Mouse (Mus musculus) layer of hippocampus, adult 9-11 months (tissue): ENCODE results near the gene Sbds.
"Not testable (repeated sequence)": the region's sequence is repeated elsewhere in the genome, so short reads cannot be mapped to it uniquely, and the experiment has no call there.

Source experiments
- DNase-seq: peaks from one replicate; pipeline ENCODE4 v3.0.0; 2022

Gene Sbds

DNA sequence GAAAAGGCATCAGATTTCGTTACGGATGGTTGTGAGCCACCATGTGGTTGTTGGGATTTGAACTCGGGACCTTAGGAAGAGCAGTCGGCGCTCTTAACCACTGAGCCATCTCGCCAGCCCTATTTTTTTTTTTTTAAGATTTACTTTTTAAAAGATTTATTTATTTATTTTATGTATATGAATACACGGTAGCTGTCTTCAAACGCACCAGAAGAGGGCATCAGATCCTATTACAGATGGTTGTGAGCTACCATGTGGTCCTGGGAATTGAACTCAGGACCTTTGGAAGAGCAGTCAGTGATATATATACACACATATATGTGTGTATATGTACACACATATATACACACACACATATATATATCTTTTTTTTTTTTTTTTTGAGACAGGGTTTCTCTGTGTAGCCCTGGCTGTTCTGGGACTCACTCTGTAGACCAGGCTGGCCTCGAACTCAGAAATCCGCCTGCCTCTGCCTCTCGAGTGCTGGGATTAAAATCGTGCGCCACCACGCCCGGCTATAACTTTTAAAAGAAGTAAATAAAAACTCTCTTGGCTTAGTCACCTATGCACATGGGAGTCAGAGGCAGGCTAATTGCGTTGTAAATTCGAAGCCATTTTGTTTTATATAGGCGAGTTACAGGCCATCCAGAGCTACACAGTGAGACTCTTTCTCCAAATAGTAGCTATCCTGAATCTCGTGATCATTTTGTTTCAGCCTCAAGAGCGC is 632 bp upstream of the Sbds start:
- not testable (repeated sequence) for DNase-seq

DNA sequence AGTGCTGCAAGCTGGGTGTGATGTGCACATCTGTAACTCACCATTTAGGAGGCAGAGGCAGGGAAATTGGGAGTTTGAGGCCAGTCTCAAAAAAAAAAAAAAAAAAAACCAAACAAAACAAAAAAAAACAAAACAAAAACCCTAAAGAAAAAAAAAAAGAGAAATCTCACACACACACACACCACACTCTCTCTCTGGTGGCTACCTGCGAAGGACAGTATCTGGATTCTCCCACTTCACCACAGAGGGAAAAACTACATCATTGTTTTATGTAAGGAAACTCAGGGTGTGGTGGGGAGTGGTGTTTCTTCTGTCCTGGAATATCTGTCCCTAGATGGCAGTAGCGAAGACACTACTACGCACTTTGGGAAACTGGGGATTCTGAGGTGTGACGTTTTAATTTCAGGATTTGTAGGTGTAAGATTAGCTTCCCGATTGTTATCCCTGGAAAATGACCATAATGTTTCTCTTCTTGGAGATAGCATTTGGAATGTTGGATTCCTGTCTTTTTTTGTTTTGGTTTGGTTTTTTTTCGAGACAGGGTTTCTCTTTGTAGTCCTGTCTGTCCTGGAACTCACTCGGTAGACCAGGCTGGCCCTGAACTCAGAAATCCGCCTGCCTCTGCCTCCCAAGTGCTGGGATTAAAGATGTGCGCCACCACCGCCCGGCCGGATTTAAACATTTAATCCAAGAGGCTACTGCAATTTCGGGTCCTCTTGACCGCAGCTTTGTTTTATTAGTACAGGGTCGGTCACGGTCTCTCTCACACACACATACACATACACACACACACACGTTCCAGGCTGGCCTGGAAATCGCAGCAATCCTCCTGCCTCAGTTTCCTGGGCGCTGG is 940 bp downstream of the Sbds start:
- no peak for DNase-seq

DNA sequence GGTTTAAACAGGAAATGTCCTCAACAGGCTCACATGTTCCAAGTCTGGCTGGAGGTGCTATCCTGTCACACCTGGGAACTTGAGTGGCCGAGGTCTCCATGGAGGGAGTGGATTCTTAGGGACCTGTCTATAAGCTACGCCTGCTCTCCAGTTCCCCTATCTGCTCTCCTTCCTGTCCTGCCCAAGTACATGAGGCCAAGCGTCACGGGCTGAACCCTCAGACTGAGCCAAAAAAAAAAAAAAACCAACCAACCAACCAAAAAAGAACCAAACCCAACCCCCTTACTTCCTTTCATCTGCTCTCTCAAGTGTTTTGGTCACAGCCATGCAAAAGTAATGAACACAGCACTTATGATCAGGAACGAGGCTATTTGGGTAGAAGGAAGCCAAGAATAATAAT is 7.5 kb downstream of the Sbds start:
- DNase-seq, result no peak

DNA sequence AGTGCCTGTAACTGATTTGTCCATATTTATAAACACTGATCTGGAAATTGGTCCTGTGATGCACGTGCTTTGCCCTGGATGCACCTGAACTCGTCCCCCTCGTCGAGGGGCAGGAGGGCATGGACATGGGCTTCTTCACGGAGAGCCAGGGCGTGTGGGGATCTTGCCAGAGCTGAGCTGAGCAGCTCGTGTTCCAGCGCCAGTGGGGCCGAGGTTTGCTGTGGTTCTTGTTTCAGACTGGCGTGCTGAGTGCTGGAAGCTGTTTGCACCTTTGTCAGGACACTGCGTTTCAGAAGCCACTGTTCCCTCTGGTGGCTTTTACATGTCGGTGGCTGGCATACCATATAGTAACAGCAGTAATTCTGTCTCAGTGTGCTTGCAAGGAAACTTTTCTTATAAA is 13.9 kb downstream of the Sbds start:
- DNase-seq, result no peak

DNA sequence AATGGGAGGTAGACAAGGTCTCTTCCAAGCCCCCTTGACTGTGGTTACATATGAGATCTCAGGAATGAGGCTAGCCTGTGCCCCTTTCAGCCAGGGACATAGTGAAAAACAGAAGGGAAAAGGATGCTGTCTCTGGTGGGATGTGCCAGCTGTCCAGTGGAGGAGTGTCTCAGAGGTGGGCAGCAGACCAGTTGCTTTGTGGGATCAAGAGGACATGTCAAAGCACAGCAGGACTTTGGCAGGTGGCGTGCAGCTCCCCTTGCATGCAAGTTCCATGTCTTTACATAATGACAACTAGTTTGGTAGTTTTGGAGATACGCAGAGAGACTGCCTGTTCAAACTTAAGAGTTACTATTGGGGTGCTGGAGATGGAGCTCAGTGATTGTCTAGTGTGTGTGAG is 15.5 kb downstream of the Sbds start:
- no peak for DNase-seq

DNA sequence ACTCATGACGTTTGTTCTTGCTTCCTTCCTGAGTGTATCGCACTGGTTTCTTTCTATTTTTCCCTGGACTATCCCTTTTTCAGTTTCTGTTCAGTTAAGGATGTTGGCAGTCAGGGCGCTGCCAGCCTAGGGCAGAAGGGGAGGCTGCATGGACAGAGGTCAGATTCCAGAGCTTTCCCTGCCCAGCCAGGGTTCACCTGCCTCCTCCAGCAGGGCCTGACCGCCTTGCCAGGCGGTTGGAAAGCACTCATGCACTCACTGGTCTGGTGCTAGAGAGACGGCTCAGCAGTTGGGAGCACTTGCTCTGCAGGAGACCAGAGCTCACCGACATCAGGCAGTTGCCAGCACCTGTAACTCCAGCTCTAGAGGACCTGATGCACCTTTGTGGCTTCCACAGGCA is 16.1 kb downstream of the Sbds start:
- DNase-seq, result no peak

DNA sequence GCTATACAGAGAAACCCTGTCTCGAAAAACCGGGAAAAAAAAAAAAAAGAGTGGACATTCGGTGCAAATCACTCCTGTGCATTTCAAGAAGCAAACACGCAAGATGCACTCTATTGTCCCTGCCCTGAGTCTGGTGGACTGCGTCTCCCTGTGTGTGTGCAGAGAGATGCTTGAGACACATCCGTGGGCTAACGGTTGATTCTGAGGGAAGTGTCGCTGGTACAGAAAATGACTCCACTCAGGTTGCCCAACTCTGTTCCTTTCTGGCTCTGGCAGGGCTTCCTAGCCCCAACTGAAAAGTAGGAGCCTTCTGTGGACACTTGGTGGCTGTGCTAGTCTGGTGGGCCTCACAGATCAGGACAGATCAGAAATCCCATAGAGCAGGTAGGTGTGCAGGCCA is 19.0 kb downstream of the Sbds start:
- no peak for DNase-seq

DNA sequence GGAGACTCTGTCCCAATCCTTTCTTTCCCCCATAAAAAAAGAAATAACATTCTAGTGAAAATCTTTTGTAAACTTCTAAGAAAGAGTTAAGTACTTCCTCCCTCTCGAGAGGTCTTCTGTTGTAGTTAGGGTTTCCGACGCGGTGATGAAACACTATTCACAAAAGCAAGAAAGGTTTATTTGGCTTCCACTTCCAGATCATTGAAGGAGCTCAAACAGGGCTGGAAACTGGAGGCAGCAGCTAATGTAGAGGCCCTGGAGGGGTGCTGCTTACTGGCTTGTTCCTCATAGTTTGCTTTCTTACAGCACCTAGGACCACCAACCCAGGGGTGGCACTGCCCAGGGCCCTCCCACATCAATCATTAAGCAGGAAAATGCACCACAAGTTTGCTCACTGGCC is 27.2 kb downstream of the Sbds start:
- DNase-seq, result no peak

DNA sequence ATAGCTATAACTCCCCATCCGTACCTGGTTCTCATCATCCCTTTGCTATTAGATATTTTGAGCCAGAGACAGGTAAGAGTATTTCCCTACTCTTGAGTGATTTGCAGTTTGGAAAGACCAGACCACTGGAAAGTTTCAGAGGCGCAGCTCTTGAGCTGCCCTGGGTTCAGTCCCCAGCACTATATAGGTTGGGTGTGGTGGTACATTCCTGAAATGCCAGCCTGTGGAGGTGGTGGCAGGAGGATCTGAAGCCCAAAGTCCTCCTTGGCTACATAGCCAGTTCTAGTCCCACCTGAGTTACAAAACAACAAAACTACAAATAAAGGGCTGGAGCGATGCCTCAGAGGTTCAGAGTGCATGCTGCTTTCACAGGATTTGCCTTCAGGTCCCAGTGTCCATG is 28.5 kb downstream of the Sbds start:
- DNase-seq, result no peak

DNA sequence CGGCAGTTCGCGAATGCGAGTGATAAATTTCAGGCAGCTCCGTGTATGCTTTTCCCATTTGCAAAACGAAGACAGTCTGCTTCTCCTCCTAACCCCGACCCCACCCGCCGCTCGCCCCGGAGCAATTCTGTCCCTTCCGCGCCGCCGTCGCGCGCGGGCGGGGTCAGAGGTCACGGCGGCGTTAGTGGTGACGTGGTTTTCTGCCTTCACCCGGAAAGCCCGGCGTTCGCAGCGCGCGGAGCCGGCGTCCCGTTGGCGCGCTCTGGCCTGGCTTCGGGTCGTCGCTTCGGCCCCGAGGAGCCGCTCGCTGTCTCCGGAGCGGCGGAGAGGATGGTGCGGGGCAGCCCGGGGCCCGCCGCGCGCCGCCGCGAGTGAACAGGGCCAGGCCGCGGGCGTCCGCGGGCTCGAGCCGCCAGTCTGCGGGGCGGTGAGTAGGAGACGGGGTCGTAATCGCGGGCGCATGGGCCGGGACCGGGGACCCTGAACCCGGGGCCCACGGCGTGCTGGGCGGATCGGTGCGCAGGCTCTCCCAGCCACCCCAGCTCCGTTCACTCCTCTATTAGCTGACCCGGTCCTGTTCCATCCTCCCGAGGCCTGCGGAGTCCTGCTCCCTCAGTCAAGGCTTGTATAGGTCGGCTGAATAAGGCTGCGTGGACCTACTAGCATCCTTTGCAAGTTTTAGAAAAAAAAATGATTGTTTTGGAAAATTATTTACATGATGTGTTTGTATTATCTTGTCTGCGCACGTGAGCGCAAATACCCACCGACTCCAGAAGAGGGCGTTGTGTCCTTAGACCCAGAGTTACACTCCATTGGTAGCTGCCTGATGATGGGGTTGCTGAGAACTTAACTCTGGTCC is 33.0 kb downstream of the Sbds start:
- peak; percentile 89 for DNase-seq

DNA sequence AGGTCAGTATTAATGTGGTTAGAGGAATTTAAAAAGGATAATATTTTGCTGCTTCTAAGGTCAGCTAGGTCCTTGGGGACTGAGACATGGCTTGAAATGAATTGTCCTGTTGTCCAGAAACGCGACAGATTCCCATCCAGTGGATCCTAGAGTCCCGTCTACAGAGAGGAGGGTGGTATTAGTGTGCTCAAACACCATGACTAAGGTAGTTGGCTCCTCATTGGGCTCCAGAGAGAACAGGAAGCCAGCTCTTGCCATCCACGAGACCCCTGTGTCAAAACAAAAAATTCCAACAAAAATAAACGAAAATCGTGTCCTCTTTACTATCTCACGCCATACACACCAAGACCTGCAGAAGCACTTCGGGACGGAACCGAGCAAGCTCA is 33.6 kb downstream of the Sbds start:
- no peak for DNase-seq

DNA sequence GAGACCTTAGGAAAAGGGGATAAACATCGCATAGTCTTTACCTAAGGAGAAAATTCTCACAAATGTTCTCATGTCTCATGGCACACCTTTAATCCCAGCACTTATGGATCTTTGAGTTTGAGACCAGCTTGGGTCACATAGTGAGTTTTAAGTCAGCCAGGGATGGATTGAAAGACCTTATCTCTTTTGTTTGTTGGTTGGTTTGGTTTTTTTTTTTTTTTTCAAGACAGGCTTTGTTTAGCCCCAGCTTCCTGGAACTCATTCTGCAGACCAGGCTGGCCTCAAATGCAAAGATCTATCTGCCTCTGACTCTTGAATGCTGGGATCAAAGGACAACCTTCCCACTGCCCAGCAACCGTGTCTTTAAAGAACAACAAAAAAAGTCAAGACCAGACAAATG is 34.0 kb downstream of the Sbds start:
- no peak for DNase-seq

DNA sequence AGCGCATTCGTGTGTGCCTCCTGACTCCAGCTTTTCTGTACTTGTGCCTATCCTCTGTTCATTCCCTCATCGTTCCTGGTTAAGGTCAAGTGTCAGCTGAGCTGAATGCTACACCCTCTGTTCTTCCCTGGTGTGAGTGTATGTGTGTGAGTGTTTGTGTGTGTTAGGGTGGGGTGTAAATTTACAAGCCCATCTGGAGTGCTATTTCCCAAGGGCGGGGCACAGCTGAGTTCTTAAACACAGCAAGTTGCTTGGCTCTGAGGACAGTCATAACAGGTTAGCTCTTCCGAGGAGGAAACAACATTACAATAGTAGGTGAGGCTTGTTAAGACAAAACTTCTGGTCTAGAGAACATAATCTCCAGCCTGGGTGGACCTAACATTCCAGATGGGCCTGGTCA is 37.0 kb downstream of the Sbds start:
- no peak for DNase-seq

DNA sequence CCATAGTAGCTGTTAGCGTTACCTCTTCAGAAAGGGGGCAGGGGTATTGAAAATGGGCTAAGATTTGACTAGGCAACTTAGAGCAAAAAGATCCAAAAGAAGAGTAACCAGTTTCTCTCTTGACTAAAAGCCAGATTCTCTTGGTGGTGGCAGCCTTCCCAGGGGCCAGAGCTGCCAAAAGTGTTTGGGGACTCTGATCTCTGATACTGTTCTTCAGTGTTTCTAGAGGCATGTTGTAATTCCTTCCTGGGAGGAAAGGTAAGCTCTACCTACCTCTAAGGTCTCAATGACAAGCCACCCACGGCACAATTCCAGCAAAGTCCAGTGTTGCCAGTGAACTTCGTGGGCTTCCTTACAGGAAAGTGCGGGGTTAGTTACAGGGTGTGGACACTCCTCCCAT is 37.9 kb downstream of the Sbds start:
- no peak for DNase-seq

DNA sequence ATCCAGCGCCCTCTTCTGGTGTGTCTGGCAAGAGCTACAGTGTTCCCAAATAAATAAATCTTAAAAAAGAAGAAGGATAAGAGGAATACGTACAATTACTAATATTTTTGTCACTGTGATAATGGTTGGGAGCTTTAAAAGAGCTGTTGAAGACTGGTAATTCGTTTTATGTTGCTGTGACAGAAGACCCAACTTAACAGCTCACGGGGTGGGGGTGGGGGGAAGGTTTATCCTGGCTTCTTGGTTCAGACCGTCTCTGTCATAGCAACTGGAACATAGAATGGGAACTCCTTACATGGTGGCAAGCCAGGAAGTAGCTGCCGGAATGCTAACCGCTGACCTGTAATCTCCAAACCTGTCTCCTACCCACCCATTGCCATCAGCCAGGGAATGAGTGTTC is 38.5 kb downstream of the Sbds start, which contains the start of gene Tmem248:
Tmem248 (plus strand) TSS at position 301 of the 400 bp plus-strand sequence.
- DNase-seq, result no peak

DNA sequence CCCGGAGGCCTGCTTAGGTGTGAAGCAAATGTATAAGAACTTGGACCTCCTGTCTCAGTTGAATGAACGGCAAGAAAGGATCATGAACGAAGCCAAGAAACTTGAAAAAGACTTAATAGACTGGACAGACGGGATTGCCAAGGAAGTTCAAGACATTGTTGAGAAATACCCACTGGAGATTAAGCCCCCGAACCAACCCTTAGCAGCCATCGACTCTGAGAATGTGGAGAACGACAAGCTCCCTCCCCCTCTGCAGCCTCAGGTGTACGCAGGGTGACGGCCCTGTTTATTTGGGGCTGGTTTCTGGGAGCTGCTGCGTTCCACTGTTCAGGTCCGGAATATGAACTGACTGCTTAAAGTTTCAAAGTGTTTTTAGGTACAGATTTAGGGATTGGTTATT is 42.4 kb downstream of the Sbds start:
- no peak for DNase-seq

DNA sequence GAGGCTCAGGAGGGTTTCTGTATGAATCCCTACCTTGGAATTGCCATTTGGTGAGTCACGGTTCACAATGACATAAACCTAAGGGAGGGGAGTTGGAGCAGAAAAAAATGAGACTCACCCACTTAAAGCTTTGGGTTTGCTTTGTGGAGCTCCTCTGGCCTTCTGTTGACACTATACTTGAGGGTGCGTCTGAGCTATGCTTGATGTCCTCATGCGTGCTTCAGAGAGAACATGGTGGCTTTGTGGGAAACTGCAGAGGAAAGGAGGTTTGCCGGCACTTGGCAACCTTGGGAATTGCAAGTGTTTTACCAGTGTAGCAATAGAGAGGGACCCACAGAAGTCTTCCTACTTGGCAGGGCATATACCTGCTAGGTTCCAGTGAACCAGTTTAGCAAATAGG is 48.0 kb downstream of the Sbds start:
- no peak for DNase-seq

DNA sequence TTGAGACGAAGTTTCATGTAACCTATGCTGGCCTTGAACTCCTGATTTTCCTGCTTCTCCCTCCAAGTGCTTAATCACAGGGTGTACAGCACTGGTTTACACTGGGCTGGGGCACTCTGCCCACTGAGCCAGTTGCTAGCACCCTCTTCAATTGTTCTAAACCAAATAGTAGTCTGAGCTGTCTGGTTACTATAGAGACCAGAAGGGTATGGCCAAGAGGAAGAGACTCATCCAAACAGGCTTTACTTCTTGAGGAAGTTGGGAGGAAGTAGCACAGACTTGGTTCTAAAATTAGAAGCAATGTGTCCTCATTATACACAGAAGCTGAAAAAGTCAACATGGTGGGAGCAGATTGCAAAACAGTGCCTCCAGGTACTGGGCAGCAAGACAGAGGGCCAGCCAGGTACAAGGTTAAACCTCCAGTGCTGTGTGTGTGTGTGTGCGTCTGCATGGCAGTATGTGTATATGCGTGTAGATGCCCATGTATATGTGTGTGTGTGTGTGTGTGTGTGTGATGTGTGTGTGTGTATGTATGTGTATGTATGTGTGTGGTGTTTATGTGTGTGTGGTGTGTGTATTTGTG is 49.8 kb downstream of the Sbds start:
- no peak for DNase-seq

DNA sequence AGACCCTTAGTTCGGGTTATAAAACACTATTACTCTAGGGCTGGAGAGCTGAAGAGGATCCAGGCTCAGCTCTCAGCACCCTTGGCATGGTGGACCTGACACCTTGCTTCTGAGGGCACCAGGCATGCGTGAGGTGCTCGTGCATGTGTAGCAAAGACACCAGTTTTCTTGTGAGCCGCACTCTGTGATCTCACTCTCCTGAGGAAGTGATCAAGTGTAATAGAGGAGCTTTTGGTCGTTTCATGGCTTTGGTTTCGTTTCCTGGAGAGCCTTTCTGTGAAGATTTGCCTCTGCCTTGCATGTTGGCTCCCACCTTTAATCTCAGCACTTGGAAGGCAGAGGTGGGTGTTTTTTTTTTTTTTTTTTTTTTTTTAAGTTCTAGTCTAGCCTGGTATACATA is 50.8 kb downstream of the Sbds start:
- no peak for DNase-seq

DNA sequence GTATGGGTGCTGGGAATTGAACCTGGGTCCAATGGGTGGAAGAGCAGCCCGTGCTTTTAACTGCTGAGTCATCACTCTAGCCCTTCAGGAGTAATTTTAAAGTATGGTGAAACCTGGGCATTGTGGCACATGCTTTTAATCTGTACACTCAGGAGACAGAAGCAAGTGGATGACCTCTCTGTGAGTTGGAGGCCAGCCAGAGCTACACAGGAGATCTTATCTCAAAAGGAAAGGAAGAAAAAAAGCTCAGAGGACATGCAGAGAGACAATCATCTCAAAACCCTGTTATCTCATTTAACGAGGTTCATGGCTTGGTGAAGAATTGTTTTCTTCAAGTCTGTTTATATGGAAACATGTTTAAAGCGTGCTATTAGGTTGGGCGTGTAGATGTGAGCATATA is 51.4 kb downstream of the Sbds start:
- no peak for DNase-seq

DNA sequence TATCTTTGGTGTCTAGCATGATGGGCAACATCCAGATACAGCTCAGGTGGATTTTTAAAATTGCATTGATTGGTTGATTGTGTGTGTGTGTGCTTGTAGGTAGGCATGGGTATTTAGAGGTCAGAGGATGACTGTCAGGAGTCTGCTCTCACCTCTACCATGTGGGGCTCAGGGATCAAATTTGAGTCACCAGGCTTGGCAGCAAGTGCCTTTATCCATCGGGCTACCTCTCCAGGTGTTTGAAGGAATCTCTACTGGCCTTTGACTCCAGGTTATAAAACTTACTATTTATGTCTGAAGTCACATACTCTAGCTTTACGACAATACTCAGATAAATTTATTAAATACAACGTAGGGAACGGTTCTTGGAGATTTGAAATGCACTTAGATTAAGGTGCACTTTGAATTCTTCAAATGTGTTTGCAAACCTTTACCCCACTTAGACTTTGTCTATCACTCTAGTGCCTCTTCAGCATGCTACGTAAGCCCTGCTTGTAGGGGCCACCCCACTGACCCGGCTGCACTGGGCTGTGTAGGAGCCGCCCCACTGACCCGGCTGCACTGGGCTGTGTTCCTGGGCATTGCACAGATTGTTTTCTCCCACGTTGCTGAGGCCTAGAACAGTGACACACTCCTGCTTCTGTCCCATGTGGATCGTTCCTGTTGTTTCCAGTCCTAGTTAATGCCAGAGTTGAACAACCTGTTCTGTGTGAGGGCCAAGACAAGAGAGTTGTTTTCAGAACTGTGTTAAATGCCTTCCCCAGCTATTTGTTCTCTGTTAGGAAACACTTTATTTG is 54.9 kb downstream of the Sbds start:
- DNase-seq, result no peak

DNA sequence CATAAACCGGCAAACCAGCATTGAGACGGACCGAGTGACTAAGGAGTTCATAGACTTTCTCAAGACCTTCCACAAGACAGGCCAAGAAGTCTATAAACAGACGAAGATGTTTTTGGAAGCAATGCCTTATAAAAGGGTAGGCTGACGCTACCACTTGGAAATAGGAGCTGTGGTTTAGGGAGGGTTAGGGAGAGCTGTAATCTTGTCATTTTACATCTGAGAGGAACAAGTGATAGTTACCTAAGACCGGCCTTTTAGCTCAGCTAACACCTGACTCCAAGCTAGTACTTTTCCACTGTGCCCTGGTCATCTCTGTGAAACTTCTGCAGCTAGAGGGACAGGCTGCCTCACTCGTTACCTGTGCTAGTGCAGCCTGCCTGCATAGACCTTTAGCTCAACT is 57.3 kb downstream of the Sbds start:
- DNase-seq, result no peak
